Mouse (Mus musculus): ENCODE data around the gene Olfr1326-ps1. TPM values are rescaled to one million over a fixed set of nuclear protein-coding genes. Genes with fewer than 3 reads are reported as not detected.

Gene Olfr1326-ps1
- polyA plus RNA-seq (2017; shearing (Covaris generic)): not detected

DNA sequence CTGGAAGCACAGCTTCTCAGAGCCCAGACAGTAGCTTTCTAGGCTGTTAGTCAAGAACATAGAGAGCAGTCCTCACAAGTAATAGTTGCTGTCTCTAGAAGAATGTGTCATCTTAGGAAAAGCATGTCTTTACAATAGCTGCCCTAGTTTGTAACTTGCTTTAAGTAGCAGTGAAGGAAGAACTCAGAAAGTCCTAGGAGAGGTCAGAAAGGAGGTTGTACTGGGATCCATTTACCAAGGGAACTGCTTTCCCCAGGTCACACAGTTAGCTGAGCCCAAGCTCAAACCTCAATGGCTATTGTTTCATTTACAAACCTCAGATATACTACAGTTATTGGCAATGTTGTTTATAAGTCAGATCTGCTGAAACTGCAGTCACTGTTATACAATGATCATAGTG is at the start of gene Olfr1326-ps1:
Gene Olfr1326-ps1 (minus strand): TSS at position 101 of the 400 bp plus-strand sequence.
- ATAC-seq: no peak

DNA sequence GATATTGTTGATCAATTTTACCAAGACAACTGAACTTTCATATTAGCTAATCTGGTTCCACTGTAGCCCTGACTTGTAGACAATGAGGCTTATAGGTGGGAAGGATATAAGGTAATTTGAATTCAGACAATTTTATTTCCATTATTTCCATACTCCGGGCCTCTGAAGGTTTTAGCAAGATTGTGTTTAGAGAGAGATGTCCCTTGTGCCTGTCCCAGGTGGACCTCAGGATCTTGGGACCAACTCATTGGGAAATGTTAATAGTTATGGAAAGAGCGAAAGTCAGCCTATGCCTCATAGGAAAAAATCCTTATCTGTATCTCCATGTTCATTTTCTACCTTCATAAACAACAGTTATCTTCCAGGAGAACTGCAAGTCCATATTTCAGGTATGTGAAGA is 17.7 kb upstream of the Olfr1326-ps1 start, which contains the start of gene Olfr1325:
Gene Olfr1325 (plus strand): TSS at position 301 of the 400 bp plus-strand sequence.
- ATAC-seq: no peak

Other genes starting within 250 kb of the Olfr1326-ps1 start
- gene Plxna3, start 245.8 kb downstream of the Olfr1326-ps1 start, polyA plus RNA-seq (2017; shearing (Covaris generic)): 1 to 10 TPM in 1 of 2 experiments, under 1 TPM in 1; 0.74 to 2.5 TPM
- 10 to 100 TPM; 70.4 to 87.6 TPM for gene Lage3, start 221.3 kb downstream of the Olfr1326-ps1 start, polyA plus RNA-seq (2017; shearing (Covaris generic))
- gene Ubl4a, start 201.7 kb downstream of the Olfr1326-ps1 start, polyA plus RNA-seq (2017; shearing (Covaris generic)): 10 to 100 TPM; 57.4 to 70.9 TPM
- gene Slc10a3, start 201.5 kb downstream of the Olfr1326-ps1 start, polyA plus RNA-seq (2017; shearing (Covaris generic)): 10 to 100 TPM; 22.4 to 34.2 TPM
- gene Fam3a, start 181.6 kb downstream of the Olfr1326-ps1 start, polyA plus RNA-seq (2017; shearing (Covaris generic)): 10 to 100 TPM; 17.6 to 27.2 TPM
- 10 to 100 TPM; 35.4 to 38.5 TPM for gene Ikbkg, start 181.6 kb downstream of the Olfr1326-ps1 start, polyA plus RNA-seq (2017; shearing (Covaris generic))
- gene G6pdx, start 145.7 kb downstream of the Olfr1326-ps1 start, polyA plus RNA-seq (2017; shearing (Covaris generic)): 10 to 100 TPM; 31.7 to 37.7 TPM
- gene Gm6880, start 93.5 kb downstream of the Olfr1326-ps1 start, polyA plus RNA-seq (2017; shearing (Covaris generic)): not detected
- not detected for gene Olfr1325, start 17.8 kb upstream of the Olfr1326-ps1 start, polyA plus RNA-seq (2017; shearing (Covaris generic))
- gene Gm5640, start 70.7 kb upstream of the Olfr1326-ps1 start, polyA plus RNA-seq (2017; shearing (Covaris generic)): not detected
- gene Gm6890, start 166.0 kb upstream of the Olfr1326-ps1 start, polyA plus RNA-seq (2017; shearing (Covaris generic)): not detected

Measured in activated CD4-positive, CD25-positive, alpha-beta regulatory T cell, adult 4 months (primary cell).